Mouse (Mus musculus) gastrocnemius, adult 18-20 months (tissue): ENCODE measurements around the gene Doc2g. TPM values are rescaled to one million over a fixed set of nuclear protein-coding genes. Genes with fewer than 3 reads are reported as not detected.
"Not testable (repeated sequence)": the region's sequence is repeated elsewhere in the genome, so short reads cannot be mapped to it uniquely, and the experiment has no call there.

Source experiments
- DNase-seq: peaks from one replicate; pipeline ENCODE4 v3.0.0; 2021; ENCODE audit warnings: low spot score
- long read RNA-seq, 2 experiments: library from polyadenylated mRNA; stranded (forward); transcript quantifications; one replicate each; pipeline ENCODE4 v2.0.0; 2021
- total RNA-seq, 2 experiments: library from RNA; stranded (reverse); gene quantifications; 2 replicates each; pipeline ENCODE4 v1.2.3; 2021

The Doc2g gene
- under 1 TPM; 0.82 to 1.00 TPM for total RNA-seq
- long read RNA-seq, experiment 1, partial matches to known transcripts = 1 of 2 reads
- long read RNA-seq, experiment 1, other reads (novel, unspliced or antisense) = 1 of 2 reads
- long read RNA-seq, experiment 2 = 0 reads

GRCm38 (mm10) chr19:4003112-4003511 is at the start of gene Doc2g:
Doc2g (plus strand) TSS chr19:4003313.
- no peak for DNase-seq

GRCm38 (mm10) chr19:3955033-3955432 is 48.1 kb upstream of the Doc2g start:
- no peak for DNase-seq

- no peak for DNase-seq
Observed at GRCm38 (mm10) chr19:3955804-3956203, 47.3 kb upstream of the Doc2g start.

- not testable (repeated sequence) for DNase-seq
Observed at GRCm38 (mm10) chr19:3957296-3958036, 45.6 kb upstream of the Doc2g start.

- no peak for DNase-seq
Observed at GRCm38 (mm10) chr19:3958470-3958869, 44.6 kb upstream of the Doc2g start, which contains the start of gene Aldh3b3. Aldh3b3 (plus strand) TSS chr19:3958645.

- DNase-seq = no peak
Observed at GRCm38 (mm10) chr19:3959030-3959429, 44.1 kb upstream of the Doc2g start.

GRCm38 (mm10) chr19:3960211-3960610 is 42.9 kb upstream of the Doc2g start:
- no peak for DNase-seq

- DNase-seq = not testable (repeated sequence)
Observed at GRCm38 (mm10) chr19:3961805-3962204, 41.3 kb upstream of the Doc2g start.

GRCm38 (mm10) chr19:3962469-3962868 is 40.6 kb upstream of the Doc2g start:
- DNase-seq = no peak

- DNase-seq = no peak
Observed at GRCm38 (mm10) chr19:3964030-3964429, 39.1 kb upstream of the Doc2g start.

GRCm38 (mm10) chr19:3966330-3967075 is 36.6 kb upstream of the Doc2g start:
- DNase-seq = no peak

GRCm38 (mm10) chr19:3967258-3967657 is 35.9 kb upstream of the Doc2g start:
- DNase-seq = no peak

- DNase-seq = no peak
Observed at GRCm38 (mm10) chr19:3972229-3972628, 30.9 kb upstream of the Doc2g start, which contains the start of gene Aldh3b2. Aldh3b2 (plus strand) TSS chr19:3972328.

- not testable (repeated sequence) for DNase-seq
Observed at GRCm38 (mm10) chr19:3974608-3975007, 28.5 kb upstream of the Doc2g start.

GRCm38 (mm10) chr19:3975866-3976265 is 27.2 kb upstream of the Doc2g start:
- DNase-seq = no peak

GRCm38 (mm10) chr19:3980309-3980708 is 22.8 kb upstream of the Doc2g start:
- DNase-seq = peak; percentile 87

- DNase-seq = no peak
Observed at GRCm38 (mm10) chr19:3980917-3981316, 22.2 kb upstream of the Doc2g start.

- DNase-seq = no peak
Observed at GRCm38 (mm10) chr19:3983527-3984200, 19.4 kb upstream of the Doc2g start.

GRCm38 (mm10) chr19:3985261-3985681 is 17.8 kb upstream of the Doc2g start:
- DNase-seq = no peak

- peak; percentile 80 for DNase-seq
Observed at GRCm38 (mm10) chr19:3986334-3986733, 16.8 kb upstream of the Doc2g start, which contains the start of gene Acy3. Acy3 (plus strand) TSS chr19:3986570.

- no peak for DNase-seq
Observed at GRCm38 (mm10) chr19:3988066-3988465, 15.0 kb upstream of the Doc2g start.

- no peak for DNase-seq
Observed at GRCm38 (mm10) chr19:3988750-3989149, 14.4 kb upstream of the Doc2g start.
